Mouse (Mus musculus) stomach, postnatal 0 days (tissue): ENCODE results near the gene Gm49393.
"Not testable (repeated sequence)": the region's sequence is repeated elsewhere in the genome, so short reads cannot be mapped to it uniquely, and the experiment has no call there.

ENCODE experiments used
- CTCF ChIP-seq: IDR thresholded peaks from 2 replicates; pipeline ENCODE4 v1.5.1; 2016; ENCODE audit warnings: antibody characterized with exemption, low read depth, mild to moderate bottlenecking, moderate library complexity
- EP300 ChIP-seq: optimal IDR thresholded peaks from 2 replicates; pipeline ENCODE3; 2016; ENCODE audit warnings: antibody characterized with exemption

GRCm38 (mm10) chr13:60896794-60897193 is 38.6 kb downstream of the Gm49393 start, which contains the start of gene Gm49392:
- not testable (repeated sequence) for TF ChIP-seq CTCF, EP300
